Mouse (Mus musculus) megakaryocyte, adult 5-6 weeks (primary cell): ENCODE measurements around the gene Ahsa1. TPM values are rescaled to one million over a fixed set of nuclear protein-coding genes. Genes with fewer than 3 reads are reported as not detected.
"Not testable (repeated sequence)": the region's sequence is repeated elsewhere in the genome, so short reads cannot be mapped to it uniquely, and the experiment has no call there.

Experiments
- ATAC-seq: 2 replicates; pipeline ENCODE4 v1.8.0; 2016; ENCODE audit warnings: mild to moderate bottlenecking, inconsistent platforms; ENCODE audit not compliant: poor library complexity, severe bottlenecking
- total RNA-seq, 2 experiments: library from RNA; stranded (forward) in 1 of 2; stranded (reverse) in 1 of 2; fragments of 153-499, 151-499 nt in 1 of 2; fragments of 221-1000, 200-1000 nt in 1 of 2; gene quantifications; 2 replicates each; pipeline versions ENCODE4 v1.2.3 to v1.2.4; 2015 to 2017

The Ahsa1 gene
- total RNA-seq, 2 experiments from 2014 or later, result 45.5 to 169 TPM

- no peak for ATAC-seq
Measured at GRCm38 (mm10) chr12:87279879-87280278, 13.6 kb downstream of the Ahsa1 start.

- ATAC-seq, result no peak
Measured at GRCm38 (mm10) chr12:87281766-87282165, 15.5 kb downstream of the Ahsa1 start.

- ATAC-seq, result no peak
Measured at GRCm38 (mm10) chr12:87282743-87283142, 16.5 kb downstream of the Ahsa1 start.

DNA sequence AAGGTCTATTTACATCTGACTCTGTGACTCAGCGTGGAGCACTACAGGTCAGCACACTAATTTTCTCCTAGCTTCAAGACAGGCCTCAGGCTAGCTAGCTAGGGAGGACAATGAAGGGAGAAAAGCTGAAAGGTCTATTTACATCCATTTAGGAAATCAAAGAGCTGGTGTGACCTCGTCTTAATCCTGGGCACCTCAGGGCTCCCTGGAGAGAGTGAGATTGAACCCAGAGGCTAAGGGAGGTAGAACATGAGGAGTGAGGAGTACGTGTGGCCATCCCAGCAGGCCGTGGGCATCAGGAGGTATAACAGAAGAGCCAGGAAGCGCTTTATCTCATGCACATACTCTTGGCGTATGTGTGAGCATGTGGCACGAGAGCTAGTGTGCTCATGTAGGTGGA lies 17.4 kb downstream of the Ahsa1 start:
- ATAC-seq, result no peak

DNA sequence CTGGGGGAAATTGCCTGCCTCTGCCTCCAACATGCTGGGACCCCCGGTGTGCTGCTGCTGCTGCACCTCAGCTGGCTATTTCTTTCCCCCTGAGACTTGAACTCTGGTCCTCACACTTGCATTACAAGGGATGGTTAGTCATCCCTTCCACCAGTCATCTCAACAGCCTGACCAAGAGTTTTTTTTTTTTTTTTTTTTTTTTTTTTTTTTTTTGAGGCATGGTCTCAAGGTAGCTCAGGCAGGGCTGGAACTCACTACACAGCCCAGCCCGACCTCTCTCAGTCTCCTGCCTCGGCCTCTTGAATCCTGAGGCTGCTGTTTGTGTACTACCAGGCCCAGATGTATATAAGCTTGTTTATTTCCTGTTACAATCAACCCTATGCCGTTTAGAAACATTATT lies 18.0 kb downstream of the Ahsa1 start:
- ATAC-seq, result no peak

- ATAC-seq, result peak; percentile 7; the same call in 1 of the 2 replicates
Measured at GRCm38 (mm10) chr12:87284726-87285125, 18.4 kb downstream of the Ahsa1 start.

DNA sequence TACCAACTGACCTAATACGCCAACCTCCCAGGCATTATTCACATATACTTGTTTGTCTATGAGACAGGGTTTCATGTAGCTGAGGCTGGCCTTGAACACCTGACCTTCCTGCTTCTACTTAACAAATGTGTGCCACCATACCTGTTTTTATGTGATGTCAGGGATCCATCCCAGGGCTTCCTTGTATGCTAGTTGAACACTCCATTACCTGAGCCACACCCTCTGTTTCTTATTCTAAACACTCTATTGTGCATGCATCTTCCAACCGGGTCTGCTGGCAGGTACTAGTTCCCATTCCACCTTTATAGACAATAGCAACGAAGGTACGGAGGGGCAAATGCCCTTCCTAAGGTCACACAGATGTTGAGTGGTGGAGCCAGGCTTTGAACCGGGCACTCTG lies 22.8 kb downstream of the Ahsa1 start:
- ATAC-seq, result no peak

DNA sequence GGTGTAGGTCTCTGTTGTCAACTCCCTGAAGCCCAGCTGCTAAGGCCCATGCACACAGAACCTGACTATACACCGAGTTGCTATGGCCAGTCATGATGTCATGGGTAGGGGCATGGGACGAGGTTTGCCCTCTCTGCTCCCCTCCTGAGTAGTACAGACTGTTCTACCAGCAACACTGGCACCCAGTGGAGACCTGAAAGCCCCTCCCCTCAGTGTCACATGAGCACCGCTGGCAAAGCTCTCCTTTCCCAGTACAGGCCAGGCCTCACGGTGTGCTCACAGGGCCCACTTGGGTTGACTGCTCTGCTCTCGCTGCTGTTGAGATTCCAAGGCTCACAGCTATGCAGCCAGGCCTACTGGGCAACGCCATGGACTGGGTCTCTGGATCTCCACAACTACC lies 27.7 kb downstream of the Ahsa1 start:
- no peak for ATAC-seq

DNA sequence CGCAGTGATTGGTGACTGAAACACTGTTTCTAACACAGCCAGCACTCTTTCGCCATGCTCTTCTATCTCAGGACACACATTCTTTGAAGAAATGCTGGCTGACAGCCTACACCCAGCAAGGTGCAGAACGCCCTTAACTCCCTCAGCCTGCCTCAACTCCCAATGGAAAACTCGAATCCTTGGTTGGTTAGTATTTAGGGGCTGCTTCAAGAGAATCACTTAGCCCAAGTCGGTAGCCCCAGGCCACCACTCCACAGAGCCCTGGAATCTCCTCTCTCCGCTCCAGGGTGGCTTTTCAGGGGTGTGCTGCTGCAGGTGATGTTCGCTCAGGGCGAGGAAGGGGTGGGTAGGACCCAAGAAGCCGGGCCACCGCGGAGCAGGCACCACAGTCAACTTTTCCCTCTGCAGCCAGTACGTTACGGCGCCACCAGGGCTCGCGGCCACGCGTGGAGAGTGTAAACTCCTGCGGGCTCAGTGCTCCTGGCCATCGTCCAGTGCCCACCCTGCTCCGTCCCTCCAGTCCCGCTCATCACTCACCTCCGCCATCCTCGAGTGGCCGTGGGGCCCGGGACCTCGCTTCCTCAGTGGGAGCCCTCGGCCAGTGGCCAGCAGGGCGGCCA lies 32.9 kb downstream of the Ahsa1 start:
- peak; percentile 44 for ATAC-seq

GRCm38 (mm10) chr12:87299657-87300440 lies 33.6 kb downstream of the Ahsa1 start, which contains the start of gene Ism2:
Gene Ism2, minus strand, starts transcription at chr12:87299705.
- ATAC-seq, result peak; percentile 74

GRCm38 (mm10) chr12:87300441-87300690 lies 34.1 kb downstream of the Ahsa1 start:
- ATAC-seq, result no peak; the same call in 1 of the 2 replicates

GRCm38 (mm10) chr12:87301189-87301588 lies 34.9 kb downstream of the Ahsa1 start:
- no peak for ATAC-seq

DNA sequence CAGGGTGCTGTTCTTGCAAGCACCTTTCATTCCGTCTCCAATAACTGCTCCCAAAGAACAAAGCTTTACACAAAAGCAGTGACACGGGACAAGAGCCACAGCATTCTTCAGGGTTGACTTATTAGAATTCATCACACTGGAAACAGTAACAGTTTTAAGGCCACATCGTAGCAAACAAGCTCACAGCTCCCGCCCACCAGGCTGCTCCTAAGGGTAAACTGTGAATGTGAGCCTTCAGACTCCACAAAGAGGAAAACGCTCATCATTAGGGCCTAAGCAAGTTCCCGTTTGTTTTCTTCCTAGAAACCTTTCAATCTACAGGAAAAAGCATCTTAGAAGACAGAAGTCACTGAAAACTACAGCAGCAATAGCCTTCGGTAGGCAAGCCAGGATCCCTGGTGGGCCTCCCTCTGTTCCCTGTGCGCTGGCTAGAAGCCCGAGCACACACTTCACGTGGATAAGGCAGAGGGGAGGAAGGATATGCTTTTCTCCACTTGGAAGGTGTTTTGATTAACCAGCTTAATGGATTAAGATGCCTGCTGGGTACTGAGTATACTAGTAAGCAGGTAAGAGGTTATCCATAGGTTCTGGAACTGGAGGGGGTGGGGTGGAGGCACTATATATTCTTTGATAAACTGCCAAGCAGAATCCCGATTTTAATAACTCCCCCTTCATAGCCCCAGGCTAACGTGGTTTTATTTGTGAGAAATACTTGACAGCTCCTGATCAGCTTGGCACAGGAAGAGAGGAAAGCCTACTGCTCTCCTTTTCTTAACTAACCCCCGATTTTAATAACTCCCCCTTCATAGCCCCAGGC lies 39.7 kb downstream of the Ahsa1 start:
- ATAC-seq, result no peak

- not testable (repeated sequence) for ATAC-seq
Measured at GRCm38 (mm10) chr12:87306584-87306844, 40.2 kb downstream of the Ahsa1 start.

DNA sequence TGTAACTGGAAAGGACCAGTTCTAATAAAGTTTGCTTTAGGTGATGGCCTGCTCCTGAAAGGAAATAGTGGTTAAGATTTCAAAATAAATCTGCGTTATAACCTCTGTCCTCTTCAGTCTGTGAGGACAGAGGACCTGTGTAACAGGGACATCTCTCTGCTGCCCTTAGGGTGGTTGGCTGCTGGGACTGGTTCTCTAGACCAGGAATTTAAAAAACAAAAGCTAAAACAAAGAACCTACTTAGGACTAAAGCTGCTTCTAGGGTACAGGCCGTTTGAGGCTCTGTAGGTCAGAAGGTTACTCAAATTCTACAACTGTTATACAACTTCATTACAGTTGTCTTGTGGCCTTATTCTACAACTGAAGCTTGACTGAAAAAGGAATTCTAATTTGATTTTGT lies 46.8 kb downstream of the Ahsa1 start:
- no peak for ATAC-seq

GRCm38 (mm10) chr12:87317951-87318350 lies 51.7 kb downstream of the Ahsa1 start:
- ATAC-seq, result no peak

DNA sequence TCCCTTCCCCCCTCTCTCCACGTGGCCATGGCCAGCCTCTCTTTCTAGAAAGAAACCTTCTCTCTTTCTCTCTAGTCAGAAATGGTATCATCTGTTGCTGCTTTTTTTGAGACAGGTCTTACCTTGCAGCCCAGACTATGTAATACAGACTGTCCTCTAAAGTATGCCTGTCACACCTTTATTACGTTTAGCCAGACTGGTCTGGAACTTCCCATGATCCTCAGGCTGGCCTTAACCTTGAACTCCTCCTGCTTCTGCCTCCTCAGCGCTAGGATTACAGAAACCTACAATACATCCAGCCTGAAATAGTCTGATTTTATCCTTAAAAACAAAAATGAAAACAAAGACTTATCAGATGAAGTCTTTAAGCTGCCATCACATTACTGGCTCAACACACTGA lies 53.0 kb downstream of the Ahsa1 start:
- no peak for ATAC-seq

Other genes starting within 250 kb of the Ahsa1 start
- gene Tmem63c, start 245.1 kb upstream of the Ahsa1 start, total RNA-seq (2015), result not detected in 2 replicates
- gene Tmem63c, start 245.1 kb upstream of the Ahsa1 start, total RNA-seq (2017), result not detected in 2 replicates
- gene Ngb, start 163.9 kb upstream of the Ahsa1 start, total RNA-seq (2015), result not detected in 2 replicates
- not detected in 2 replicates for gene Ngb, start 163.9 kb upstream of the Ahsa1 start, total RNA-seq (2017)
- gene Gstz1, start 119.3 kb upstream of the Ahsa1 start, total RNA-seq (2015), result 9.7 and 10.6 TPM in 2 replicates
- 8.5 and 11.6 TPM in 2 replicates for gene Gstz1, start 119.3 kb upstream of the Ahsa1 start, total RNA-seq (2017)
- gene Pomt2, start 118.5 kb upstream of the Ahsa1 start, total RNA-seq (2015), result 3.6 and 3.9 TPM in 2 replicates
- gene Pomt2, start 118.5 kb upstream of the Ahsa1 start, total RNA-seq (2017), result 3.1 and 3.3 TPM in 2 replicates
- gene Samd15, start 66.8 kb upstream of the Ahsa1 start, total RNA-seq (2015), result 0.18 and 0.22 TPM in 2 replicates
- 0.11 and 1.2 TPM in 2 replicates for gene Samd15, start 66.8 kb upstream of the Ahsa1 start, total RNA-seq (2017)
- gene Tmed8, start 66.0 kb upstream of the Ahsa1 start, total RNA-seq (2015), result 7.1 and 7.9 TPM in 2 replicates
- 8.7 and 10.8 TPM in 2 replicates for gene Tmed8, start 66.0 kb upstream of the Ahsa1 start, total RNA-seq (2017)
- gene Noxred1, start 27.7 kb upstream of the Ahsa1 start, total RNA-seq (2015), result 0.87 and 1.9 TPM in 2 replicates
- gene Noxred1, start 27.7 kb upstream of the Ahsa1 start, total RNA-seq (2017), result 0.45 and 0.81 TPM in 2 replicates
- 29.3 and 38.2 TPM in 2 replicates for gene Vipas39, start 223 bp upstream of the Ahsa1 start, total RNA-seq (2015)
- gene Vipas39, start 223 bp upstream of the Ahsa1 start, total RNA-seq (2017), result 26.4 and 30.9 TPM in 2 replicates
- gene Ism2, start 33.2 kb downstream of the Ahsa1 start, total RNA-seq (2015), result not detected in 2 replicates
- not detected in 2 replicates for gene Ism2, start 33.2 kb downstream of the Ahsa1 start, total RNA-seq (2017)
- 210 and 245 TPM in 2 replicates for gene Sptlc2, start 121.9 kb downstream of the Ahsa1 start, total RNA-seq (2015)
- 168 and 181 TPM in 2 replicates for gene Sptlc2, start 121.9 kb downstream of the Ahsa1 start, total RNA-seq (2017)
- gene Slirp, start 177.4 kb downstream of the Ahsa1 start, total RNA-seq (2015), result 74.3 and 85.7 TPM in 2 replicates
- gene Slirp, start 177.4 kb downstream of the Ahsa1 start, total RNA-seq (2017), result 34.3 and 64.3 TPM in 2 replicates
- 17.7 and 19.5 TPM in 2 replicates for gene Alkbh1, start 177.5 kb downstream of the Ahsa1 start, total RNA-seq (2015)
- gene Alkbh1, start 177.5 kb downstream of the Ahsa1 start, total RNA-seq (2017), result 25.6 and 32.2 TPM in 2 replicates
- gene Snw1, start 205.8 kb downstream of the Ahsa1 start, total RNA-seq (2015), result 38.4 and 38.9 TPM in 2 replicates
- 124 and 141 TPM in 2 replicates for gene Snw1, start 205.8 kb downstream of the Ahsa1 start, total RNA-seq (2017)
- not detected in 2 replicates for gene Gm5788, start 228.2 kb downstream of the Ahsa1 start, total RNA-seq (2015)
- not detected in 2 replicates for gene Gm5788, start 228.2 kb downstream of the Ahsa1 start, total RNA-seq (2017)
- gene Gm8300, start 247.8 kb downstream of the Ahsa1 start, total RNA-seq (2015), result not detected in 2 replicates
- not detected in 2 replicates for gene Gm8300, start 247.8 kb downstream of the Ahsa1 start, total RNA-seq (2017)